Mouse (Mus musculus) embryonic stem cell, embryonic (primary cell): ENCODE measurements around the gene Slc16a13.

Experiments used
- CTCF ChIA-PET, 4 experiments: fragments of 300-600 bp in 2 of 4; fragments of 350-600 bp in 2 of 4; sonication (Branson Sonifier 250); formaldehyde crosslinking; loops; one replicate each; lab custom pipeline; 2022; ENCODE audit warnings: inconsistent platforms in 2 of 4; lab: Charles Lee
- POLR2A ChIA-PET, 4 experiments: fragments of 300-600 bp in 2 of 4; fragments of 350-600 bp in 2 of 4; sonication (Branson Sonifier 250); formaldehyde crosslinking; loops; one replicate each; lab custom pipeline; 2022; ENCODE audit warnings: antibody characterized with exemption in 4 of 4, inconsistent platforms in 1 of 4; lab: Charles Lee

Gene Slc16a13

DNA sequence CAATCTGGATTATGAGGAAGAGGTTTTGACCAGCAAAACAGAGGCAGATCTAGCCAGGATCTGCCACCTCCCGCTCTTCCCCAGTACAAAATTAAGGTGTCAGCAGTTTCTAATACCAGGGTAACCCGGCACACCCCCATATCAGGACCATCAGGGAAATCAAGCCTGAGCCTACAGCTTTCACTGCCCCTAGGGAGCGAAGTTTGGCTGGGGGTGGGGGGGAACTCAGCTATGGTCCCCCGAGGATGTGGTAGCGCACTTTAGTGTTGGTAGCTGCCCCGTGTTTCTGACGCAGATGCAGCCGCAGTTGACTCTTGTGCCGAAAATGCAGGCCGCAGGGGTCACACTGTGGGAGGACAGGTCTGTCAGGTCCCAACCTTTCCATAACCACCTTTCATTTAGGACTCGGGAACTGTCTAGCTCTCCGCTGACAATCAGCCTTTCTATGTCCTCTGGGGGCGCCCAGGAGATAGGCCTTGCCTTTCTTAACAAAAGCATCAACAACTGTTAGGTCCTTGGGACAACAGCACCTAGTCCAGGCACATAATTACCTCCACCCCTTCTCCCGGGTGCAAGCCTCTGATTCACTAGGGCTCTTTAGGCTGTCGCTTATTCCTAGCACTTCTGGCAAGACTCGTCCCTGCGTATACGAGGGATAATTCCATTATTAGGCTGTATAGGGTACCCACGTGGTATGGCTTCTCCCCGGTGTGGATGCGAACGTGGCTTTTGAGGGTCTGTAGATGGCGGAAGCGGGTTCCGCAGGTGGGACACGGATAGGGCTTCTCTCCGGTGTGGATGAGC, 5.1 kb upstream of the Slc16a13 start:
- CTCF ChIA-PET = interaction anchor here in 2 of 4 experiments (0.6 to 1.8 kb wide), 3 partner anchors 10 to 206 kb away, joined by 3 to 5 read pairs (median 3); partner anchors contain the start of genes 0610010K14Rik (in 1 of the 2) and Arrb2 (in 1 of the 2)
- POLR2A ChIA-PET = interaction anchor here in 3 of 4 experiments (0.5 to 7.4 kb wide), 11 partner anchors 9 to 604 kb away, joined by 3 to 90 read pairs (median 4); partner anchors contain the start of genes 0610010K14Rik (in 2 of the 3), Gm21988 (in 2 of the 3), Rnasek (in 2 of the 3) and Slc16a11 (in 2 of the 3)

DNA sequence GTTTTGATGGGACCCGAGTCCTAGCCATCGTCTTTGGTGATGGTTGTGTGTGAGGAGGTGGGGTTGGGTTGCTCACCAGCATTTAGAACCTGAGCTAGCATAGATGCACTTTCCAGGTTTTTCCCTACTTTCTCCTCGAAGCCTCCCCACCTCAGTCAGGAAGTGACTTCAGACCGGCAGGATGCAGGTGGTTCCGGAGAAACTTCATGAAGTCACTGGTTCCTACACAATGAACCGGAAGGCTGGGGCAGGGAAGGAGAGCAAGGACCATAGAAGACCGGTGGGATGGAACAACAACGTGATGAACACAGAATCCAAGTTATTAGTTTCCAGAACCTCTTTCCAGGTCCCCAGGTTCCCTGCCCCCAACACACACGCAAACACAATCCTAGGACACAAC, 2.9 kb upstream of the Slc16a13 start:
- CTCF ChIA-PET = no interaction called here

GRCm38 (mm10) chr11:70221603-70222500, 988 bp upstream of the Slc16a13 start:
- CTCF ChIA-PET = interaction anchor here in 3 of 4 experiments (0.5 to 2.4 kb wide), 13 partner anchors 8 to 73 kb away, joined by 3 to 10 read pairs (median 6); partner anchors contain the start of genes Slc16a11 (in 2 of the 3) and 0610010K14Rik (in 1 of the 3)
- POLR2A ChIA-PET = interaction anchor here in 3 of 4 experiments (0.5 to 4.7 kb wide), 39 partner anchors 8 to 447 kb away, joined by 3 to 47 read pairs (median 4); partner anchors contain the start of genes 0610010K14Rik (in 3 of the 3), Slc16a11 (in 3 of the 3), Bcl6b (in 2 of the 3) and Gm21988 (in 2 of the 3)

More for the DNA sequence above, 2.9 kb upstream of the Slc16a13 start:
- POLR2A ChIA-PET = interaction anchor here in 3 of 4 experiments (0.5 to 4.7 kb wide), 6 partner anchors 10 to 559 kb away, joined by 3 to 47 read pairs (median 10); partner anchors contain the start of genes 0610010K14Rik (in 2 of the 3), Gm21988 (in 2 of the 3), Rnasek (in 2 of the 3) and Acadvl (in 1 of the 3)

DNA sequence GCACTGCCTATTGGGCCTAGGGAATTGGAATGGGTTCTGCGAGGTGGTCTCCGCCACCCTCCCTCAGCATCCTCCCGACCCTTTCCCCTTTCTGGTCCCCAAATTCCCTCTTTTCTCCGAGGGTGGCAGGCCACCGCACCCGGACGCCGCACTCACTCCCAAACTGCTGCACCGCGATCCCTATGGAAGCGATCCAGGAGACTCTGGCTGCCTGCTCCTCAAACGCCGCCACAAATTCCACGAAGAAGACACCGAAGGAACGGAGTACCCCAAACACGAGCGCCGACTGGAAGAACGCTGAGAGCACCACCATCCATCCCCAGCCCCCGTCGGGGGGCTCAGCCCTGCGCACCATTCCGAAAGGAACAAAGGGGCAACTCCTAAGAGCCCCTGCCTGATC, 541 bp downstream of the Slc16a13 start:
- CTCF ChIA-PET = interaction anchor here in 3 of 4 experiments (0.8 to 2.4 kb wide), 5 partner anchors 10 to 272 kb away, joined by 3 to 10 read pairs (median 4); no protein-coding TSS in a partner anchor
- POLR2A ChIA-PET = interaction anchor here in 2 of 4 experiments (0.7 to 4.7 kb wide), 19 partner anchors 8 to 224 kb away, joined by 3 to 47 read pairs (median 5); partner anchors contain the start of genes 0610010K14Rik (in 2 of the 2), Bcl6b (in 2 of the 2), Slc16a11 (in 2 of the 2) and Gm21988 (in 1 of the 2)

DNA sequence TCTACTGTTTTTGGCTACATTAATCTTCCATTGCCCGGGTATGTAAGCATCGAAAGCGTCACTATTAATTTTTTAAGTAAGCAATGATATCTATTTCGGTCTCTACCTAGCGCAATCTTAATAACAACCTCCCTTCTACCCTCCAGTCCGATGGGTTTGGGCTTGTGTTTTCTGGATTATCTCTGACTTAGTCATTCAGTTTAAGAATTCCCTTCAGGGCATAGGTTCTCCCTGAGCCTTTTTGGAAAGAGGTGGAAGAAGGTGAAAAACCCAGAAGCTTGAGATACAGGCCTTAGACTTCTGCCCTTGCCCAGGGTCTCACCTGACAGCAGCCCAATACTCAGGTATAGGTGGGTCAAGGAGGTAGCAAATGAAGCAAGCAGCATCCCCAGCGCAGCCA, 991 bp downstream of the Slc16a13 start:
- CTCF ChIA-PET = interaction anchor here in 1 of 4 experiments (1.1 to 1.6 kb wide), 2 partner anchors 10 to 18 kb away, joined by 4 to 5 read pairs; no protein-coding TSS in a partner anchor
- POLR2A ChIA-PET = interaction anchor here in 2 of 4 experiments (0.9 to 4.7 kb wide), 7 partner anchors 9 to 30 kb away, joined by 3 to 47 read pairs (median 5); partner anchors contain the start of genes 0610010K14Rik (in 1 of the 2), Bcl6b (in 1 of the 2), Gm21988 (in 1 of the 2) and Rnasek (in 1 of the 2)

GRCm38 (mm10) chr11:70218741-70219470, 2.0 kb downstream of the Slc16a13 start:
- ChIA-PET POLR2A (interaction anchor here in 1 of 4 experiments (4.7 kb wide), 1 partner anchor 20 kb away, joined by 47 read pairs; the partner anchor contains the start of genes 0610010K14Rik, Gm21988 and Rnasek), CTCF (no interaction called here)

- POLR2A ChIA-PET = interaction anchor here in 2 of 4 experiments (0.6 to 2.6 kb wide), 3 partner anchors 13 to 447 kb away, joined by 3 to 8 read pairs (median 3); partner anchors contain the start of genes Bcl6b (in 1 of the 2), Gm21988 (in 1 of the 2) and Rnasek (in 1 of the 2)
Measured at GRCm38 (mm10) chr11:70218039-70218438, 2.8 kb downstream of the Slc16a13 start.

GRCm38 (mm10) chr11:70216103-70216502, 4.8 kb downstream of the Slc16a13 start:
- ChIA-PET CTCF (interaction anchor here in 3 of 4 experiments (0.9 to 2.2 kb wide), 4 partner anchors 10 to 14 kb away, joined by 3 to 9 read pairs (median 7); partner anchors contain the start of gene Bcl6b (in 1 of the 3)), POLR2A (interaction anchor here in 3 of 4 experiments (0.6 to 2.6 kb wide), 9 partner anchors 12 to 41 kb away, joined by 3 to 8 read pairs (median 3); partner anchors contain the start of genes 0610010K14Rik (in 1 of the 3) and Bcl6b (in 1 of the 3))

More at GRCm38 (mm10) chr11:70218039-70218438, 2.8 kb downstream of the Slc16a13 start:
- CTCF ChIA-PET = no interaction called here

DNA sequence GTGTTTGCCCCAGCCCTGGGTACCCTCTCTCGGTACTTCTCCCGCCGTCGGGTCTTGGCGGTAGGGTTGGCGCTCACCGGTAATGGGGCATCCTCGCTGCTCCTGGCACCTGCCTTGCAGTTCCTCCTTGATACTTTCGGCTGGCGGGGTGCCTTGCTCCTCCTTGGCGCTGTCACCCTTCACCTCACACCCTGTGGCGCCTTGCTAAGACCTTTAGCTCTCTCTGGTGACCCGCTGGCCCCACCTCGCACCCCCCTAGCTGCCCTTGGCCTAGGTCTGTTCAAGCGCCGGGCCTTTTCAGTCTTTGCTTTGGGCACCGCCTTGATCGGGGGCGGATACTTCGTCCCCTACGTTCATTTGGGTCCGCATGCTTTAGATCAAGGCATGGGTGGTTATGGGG, 5.6 kb downstream of the Slc16a13 start:
- CTCF ChIA-PET = interaction anchor here in 2 of 4 experiments (1.9 to 2.2 kb wide), 2 partner anchors 14 to 15 kb away, joined by 7 to 9 read pairs (median 9); partner anchors contain the start of gene Bcl6b (in 1 of the 2)
- POLR2A ChIA-PET = interaction anchor here in 2 of 4 experiments (0.6 to 2.6 kb wide), 6 partner anchors 13 to 22 kb away, joined by 3 to 8 read pairs (median 4); partner anchors contain the start of genes 0610010K14Rik (in 1 of the 2) and Bcl6b (in 1 of the 2)

DNA sequence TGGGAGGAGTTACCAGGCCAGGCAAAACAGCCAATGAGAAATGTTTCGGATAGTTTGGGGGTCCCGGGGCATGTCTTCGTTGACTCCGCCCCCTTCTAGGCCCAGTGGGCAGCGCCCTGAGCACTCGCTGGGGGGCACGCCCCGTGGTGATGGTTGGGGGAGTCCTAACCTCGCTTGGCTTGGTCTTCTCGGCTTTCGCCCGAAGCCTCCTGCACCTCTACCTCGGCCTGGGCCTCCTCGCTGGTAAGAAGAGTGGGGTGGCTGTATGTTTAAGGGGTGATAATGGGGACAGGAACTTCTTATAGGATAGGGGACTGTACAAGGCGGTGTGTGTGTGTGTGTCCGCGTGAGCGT, 6.0 kb downstream of the Slc16a13 start:
- ChIA-PET POLR2A (interaction anchor here in 2 of 4 experiments (1.1 to 2.3 kb wide), 4 partner anchors 7 to 22 kb away, joined by 5 to 7 read pairs (median 6); partner anchors contain the start of gene 0610010K14Rik (in 1 of the 2)), CTCF (interaction anchor here in 2 of 4 experiments (1.3 to 5.3 kb wide), 4 partner anchors 13 to 16 kb away, joined by 3 to 51 read pairs (median 18); partner anchors contain the start of gene Bcl6b (in 1 of the 2))

DNA sequence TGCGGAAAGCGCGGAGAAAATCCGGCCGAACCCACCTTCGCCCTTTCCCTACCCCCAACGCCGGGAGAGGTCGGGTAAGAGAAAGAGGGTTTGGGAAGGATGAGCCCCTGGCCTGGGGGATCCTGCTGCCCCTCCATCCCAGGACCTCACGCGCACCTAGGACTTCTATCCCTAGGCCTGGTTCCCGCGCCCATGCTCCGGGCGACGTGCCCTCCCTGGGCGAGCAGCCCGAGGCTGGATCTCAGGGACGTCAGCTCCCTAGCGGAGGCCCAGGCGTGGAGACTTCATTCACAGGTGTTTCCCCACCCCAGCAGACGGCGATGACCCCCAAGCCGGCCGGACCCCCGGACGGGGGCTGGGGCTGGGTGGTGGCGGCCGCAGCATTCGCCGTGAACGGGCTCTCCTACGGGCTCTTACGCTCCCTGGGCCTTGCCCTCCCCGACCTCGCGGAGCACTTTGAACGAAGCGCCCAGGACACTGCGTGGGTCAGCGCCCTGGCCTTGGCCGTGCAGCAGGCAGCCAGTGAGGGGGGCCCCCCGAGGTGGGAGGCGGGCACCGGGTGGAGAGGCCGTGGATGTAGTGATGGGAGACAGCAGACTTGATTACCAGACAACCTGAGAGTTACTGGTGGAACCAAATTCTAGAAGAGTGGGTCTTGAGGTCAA, 6.5 kb downstream of the Slc16a13 start:
- ChIA-PET POLR2A (interaction anchor here in 3 of 4 experiments (1.0 to 2.3 kb wide), 12 partner anchors 8 to 278 kb away, joined by 3 to 7 read pairs (median 5); partner anchors contain the start of genes 0610010K14Rik (in 1 of the 3), Dvl2 (in 1 of the 3), Slc2a4 (in 1 of the 3) and Ybx2 (in 1 of the 3)), CTCF (interaction anchor here (0.6 to 5.3 kb wide), 12 partner anchors 8 to 281 kb away, joined by 3 to 51 read pairs (median 6); no protein-coding TSS in a partner anchor)

GRCm38 (mm10) chr11:70213736-70214135, 7.1 kb downstream of the Slc16a13 start:
- ChIA-PET POLR2A (interaction anchor here in 3 of 4 experiments (0.6 to 2.3 kb wide), 17 partner anchors 9 to 278 kb away, joined by 3 to 7 read pairs (median 4); partner anchors contain the start of genes Dvl2 (in 2 of the 3), 0610010K14Rik (in 1 of the 3), Slc2a4 (in 1 of the 3) and Ybx2 (in 1 of the 3)), CTCF (interaction anchor here (0.6 to 5.3 kb wide), 21 partner anchors 8 to 280 kb away, joined by 3 to 51 read pairs (median 4); partner anchors contain the start of gene Slc2a4 (in 1 of the 4))

DNA sequence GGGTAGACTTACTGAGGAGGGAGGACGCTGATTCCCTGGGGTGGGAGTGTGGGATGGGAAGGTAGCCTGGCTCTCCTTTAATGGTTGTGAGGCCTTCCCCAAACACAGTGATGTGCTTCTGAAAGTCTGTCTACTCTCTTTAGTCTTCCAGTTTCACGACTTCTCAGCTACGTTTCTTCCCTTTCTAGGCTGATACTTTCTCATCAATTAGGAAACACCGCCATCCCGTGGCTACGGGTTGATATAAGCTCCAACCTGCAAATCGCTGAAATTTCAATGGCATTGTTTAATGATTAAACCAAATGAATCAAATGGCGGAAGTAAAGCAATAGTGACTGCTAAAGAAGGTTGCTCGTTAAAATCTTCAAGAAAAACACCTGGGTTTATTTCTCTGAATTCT, 8.0 kb downstream of the Slc16a13 start:
- CTCF ChIA-PET = interaction anchor here (0.6 to 5.3 kb wide), 53 partner anchors 8 to 580 kb away, joined by 3 to 51 read pairs (median 4); partner anchors contain the start of genes 0610010K14Rik (in 1 of the 4), Acadvl (in 1 of the 4), Arrb2 (in 1 of the 4) and Slc16a13 (in 1 of the 4)
- POLR2A ChIA-PET = interaction anchor here in 3 of 4 experiments (0.5 to 3.6 kb wide), 32 partner anchors 9 to 336 kb away, joined by 3 to 26 read pairs (median 4); partner anchors contain the start of genes 0610010K14Rik (in 2 of the 3), Slc16a13 (in 2 of the 3), Acadvl (in 1 of the 3) and Dvl2 (in 1 of the 3)

DNA sequence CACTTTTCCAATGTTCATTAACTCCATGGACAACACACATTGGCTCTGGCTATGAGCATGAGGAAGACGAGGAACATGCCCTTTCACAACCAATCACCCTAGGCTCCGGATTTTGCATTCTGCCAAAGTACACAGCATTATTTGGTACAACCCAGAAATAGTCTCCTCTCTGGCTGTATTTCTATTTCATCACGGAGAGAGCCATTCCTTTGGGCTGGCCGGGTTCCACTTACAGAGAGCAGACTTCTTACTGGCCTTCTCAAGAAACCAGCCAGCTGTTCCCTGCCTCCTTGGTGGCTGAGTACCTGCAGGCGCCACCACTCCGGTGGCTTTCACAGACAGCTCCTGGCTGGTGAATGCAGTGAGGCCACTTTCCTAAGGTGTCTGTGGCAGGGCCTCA, 8.4 kb downstream of the Slc16a13 start, which contains the start of gene Slc16a11:
TSS of gene Slc16a11 (plus strand) at position 330 of the 400 bp plus-strand sequence.
- ChIA-PET CTCF (interaction anchor here (0.6 to 5.3 kb wide), 46 partner anchors 8 to 580 kb away, joined by 3 to 51 read pairs (median 4); partner anchors contain the start of genes Acadvl (in 1 of the 4), Arrb2 (in 1 of the 4), Slc16a13 (in 1 of the 4) and Slc2a4 (in 1 of the 4)), POLR2A (interaction anchor here in 3 of 4 experiments (0.6 to 3.6 kb wide), 22 partner anchors 9 to 336 kb away, joined by 3 to 26 read pairs (median 4); partner anchors contain the start of genes Slc16a13 (in 2 of the 3), 0610010K14Rik (in 1 of the 3), Acadvl (in 1 of the 3) and Gm21988 (in 1 of the 3))
